Mouse (Mus musculus): ENCODE measurements around the gene Kcnq1.

Kcnq1 gene

DNA sequence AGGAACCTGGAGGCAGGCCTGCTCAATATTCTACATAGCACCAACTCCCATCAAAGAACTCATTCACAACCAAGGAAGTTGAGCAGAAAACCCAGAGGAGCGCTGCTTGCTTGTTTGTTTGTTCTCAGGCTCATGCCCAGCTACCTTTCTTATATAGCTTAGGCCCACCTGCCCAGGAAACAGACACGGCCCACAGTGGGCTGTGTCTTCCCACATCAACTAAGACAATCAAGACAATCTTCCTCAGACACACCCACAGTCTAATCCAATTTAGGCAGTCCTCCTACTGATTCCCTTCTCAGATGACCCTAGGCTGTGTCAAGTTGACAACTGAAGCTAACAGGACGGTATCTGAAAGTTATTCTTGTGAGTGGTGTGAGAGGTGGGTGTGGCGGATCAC lies at the start of gene Kcnq1:
TSS of gene Kcnq1 (plus strand) at position 301 of the 400 bp plus-strand sequence.
- no peak for DNase-seq (ENCODE audit: low spot score)

DNA sequence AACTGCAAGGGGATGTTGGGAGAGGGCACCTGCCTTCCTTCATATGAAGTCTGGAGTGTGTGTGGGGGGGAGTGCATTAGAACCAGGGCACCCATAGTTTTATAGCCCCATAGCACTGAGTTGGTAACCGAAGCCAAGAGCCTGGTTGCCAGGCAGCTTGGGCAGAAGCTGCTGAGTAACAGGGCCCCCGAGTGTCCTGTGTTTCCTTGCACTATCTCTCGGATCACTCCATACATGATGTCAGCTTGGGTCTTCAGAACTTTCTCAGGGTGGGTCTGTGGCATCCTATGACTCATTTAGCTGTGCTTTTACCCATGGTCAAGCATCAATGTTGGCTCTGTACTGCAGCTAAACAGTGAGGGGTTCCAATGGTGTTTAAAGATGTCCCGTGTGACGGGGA lies 49.1 kb upstream of the Kcnq1 start:
- DNase-seq (ENCODE audit: low spot score): no peak

DNA sequence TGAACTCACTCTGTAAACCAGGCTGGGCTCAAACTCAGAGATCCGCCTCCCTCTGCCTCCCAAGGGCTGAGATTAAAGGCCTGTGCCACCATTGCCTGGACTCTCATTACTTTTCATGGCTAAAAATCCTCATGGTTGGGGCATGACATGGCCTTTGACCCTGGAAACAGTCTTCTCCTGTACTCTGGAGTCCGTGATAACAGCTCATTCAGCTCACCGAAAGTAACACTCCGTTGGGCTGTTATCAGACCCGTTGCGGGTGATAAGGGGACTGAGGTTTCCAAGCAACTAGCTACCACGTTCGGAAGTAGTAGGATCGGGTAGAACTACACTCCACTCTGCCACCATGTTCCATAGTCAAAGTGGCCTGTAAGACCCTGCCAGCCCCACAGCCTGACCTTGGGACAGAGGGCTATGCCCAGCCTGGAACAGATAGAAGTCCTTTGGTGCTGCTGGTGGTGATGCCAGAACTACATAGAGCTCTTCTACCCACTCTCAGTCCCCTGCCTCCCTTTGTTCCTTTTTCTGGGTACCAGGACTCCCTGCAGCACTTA lies 48.4 kb upstream of the Kcnq1 start:
- no peak for DNase-seq (ENCODE audit: low spot score)

DNA sequence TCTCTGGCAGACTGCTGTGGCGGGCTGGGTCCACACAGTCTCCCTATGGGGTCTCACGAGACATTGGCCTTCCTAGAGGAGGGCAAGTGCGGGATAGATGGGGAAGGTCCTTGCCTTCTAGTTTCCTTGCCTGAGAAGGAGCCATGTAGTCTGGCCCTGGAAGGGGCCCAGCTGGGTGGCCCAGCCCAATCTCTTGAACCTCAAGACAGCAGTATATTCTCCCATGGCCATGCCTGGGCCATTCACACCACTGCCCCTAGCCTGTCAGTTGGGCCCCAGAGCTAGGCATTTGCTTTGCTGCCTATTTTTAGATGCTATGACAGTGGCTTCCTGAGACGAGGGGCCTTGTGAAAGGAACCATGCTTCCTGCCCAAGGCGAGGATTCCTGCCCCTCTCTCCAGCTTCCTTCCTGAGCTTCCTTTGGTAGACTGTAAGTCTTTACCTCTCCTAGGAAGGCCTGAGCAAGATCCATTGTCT lies 47.9 kb upstream of the Kcnq1 start:
- no peak for DNase-seq (ENCODE audit: low spot score)

DNA sequence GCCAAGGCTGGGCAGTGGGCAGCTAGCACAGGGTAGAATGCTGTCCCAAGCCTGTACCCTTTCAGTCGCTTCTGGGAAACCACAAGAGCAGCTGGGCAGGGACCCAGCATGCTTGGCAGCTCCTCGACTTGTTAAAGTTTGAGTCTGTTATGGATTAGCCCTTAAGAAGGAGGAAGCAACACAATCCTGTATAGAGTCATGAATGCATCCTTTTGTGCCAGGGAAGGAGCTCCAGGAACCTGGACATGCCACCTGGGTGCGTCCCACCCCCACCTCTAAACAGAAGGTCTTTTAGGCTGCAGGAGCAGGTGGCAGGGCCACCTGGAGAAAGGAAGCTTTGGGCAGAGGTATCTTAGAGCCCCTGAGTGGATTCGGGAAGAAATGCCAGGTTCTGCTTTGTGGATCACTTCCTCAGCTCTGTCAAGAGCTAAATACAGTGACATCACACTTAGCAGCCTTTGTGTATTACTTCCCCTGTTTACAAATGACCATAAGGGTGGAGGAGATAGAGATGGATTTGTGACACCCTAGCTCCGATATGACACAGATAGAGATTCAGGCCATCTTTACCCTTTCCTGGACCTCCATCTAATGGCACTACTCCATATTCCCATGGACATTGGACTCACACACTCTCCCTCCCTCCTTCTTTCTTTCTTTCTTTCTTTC lies 46.8 kb upstream of the Kcnq1 start:
- DNase-seq (ENCODE audit: low spot score): peak; percentile 41

DNA sequence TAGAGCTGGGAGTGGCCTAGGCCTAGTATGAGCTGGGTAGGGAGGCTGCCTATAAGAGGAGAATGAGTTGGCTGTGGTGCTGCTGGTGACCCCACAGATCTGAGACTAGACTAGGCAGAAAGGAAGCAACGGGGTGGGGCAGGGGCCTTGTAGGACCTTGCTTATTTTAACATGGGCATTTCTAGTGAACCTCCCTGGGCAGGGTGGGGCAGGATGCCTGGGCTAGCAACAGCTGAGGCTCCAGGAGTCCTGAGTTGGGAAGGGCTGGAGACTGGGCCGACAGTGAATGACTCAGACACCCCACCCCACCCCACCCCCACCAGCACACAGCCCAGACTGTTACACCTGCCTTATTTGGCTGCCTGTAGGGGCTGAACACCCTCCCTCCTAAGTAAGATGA lies 43.5 kb upstream of the Kcnq1 start:
- no peak for DNase-seq (ENCODE audit: low spot score)

DNA sequence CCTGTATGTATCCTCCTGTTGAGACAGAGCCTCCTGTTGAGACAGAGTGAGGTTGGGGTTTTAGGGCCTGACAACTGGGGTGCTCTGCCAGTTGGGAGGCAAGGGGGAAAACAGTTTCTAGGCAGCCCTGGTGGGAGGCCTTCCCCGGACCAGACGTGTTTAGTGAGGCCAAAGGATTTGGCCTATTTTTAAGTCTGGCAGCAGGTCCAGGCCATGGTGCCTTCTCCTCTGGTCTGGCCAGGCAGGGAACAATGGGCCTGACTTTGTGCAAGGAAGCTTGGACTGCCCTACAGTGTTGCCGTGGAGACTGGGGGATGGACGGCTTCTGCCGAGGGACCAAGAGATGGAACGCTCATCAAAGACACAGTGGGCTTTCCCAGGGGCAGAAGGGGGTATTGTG lies 41.9 kb upstream of the Kcnq1 start:
- DNase-seq (ENCODE audit: low spot score): no peak

DNA sequence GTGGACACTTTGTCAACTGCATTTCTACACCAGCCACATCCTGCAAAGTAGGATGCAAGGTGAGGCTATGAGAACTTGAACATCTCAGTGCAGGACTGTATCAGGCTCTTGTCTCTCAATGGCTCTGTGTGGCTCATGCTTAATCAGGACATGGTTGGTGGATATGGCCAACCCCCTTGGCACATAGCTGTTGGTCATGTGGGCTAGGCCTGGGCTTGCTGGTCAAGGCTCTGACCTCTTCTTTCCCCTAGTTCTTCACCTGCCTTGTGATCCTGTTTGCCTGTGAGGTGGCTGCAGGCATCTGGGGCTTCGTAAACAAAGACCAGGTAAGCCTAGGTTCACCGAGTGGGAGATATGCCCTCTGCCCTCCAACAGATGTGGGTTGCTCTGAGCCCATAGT lies 40.5 kb upstream of the Kcnq1 start:
- DNase-seq (ENCODE audit: low spot score): no peak

DNA sequence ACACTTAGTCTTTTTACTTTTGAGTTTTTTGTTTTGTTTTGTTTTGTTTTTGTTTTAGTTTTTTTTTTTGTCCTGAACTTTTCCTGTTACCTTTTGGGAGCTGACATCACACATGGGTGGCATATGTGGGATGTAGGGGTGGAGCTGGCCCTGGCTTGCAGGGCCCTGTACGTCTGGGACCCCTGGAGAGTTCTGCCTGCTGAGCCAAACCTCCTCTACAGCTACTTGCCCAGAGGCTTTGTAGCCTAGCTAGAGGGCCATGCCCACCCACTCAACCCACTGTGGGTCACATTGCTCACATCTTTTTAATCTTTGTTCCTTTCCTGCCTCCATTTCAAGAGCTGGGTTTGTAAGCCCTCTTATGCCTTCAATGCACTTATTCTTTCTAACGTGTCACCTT lies 38.7 kb upstream of the Kcnq1 start:
- DNase-seq (ENCODE audit: low spot score): no peak

DNA sequence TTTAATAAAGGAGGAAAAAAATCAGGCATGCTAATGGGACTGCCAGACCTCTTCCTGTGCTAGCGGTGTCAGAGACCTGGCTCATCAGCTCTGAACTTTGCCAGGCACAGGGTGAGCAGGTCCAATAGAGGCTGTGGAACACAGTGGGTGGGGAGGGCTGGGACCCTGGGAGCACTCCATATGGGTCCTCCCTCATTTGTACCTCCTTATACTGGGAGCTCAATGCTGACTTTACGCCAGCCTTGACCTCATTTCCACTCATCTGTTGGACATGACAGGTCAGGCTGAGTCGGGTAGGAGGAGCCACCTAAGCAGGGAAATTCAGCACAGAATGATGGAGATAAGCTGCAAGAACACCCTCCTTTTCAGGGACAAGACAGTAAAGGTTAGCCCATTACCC lies 38.3 kb upstream of the Kcnq1 start:
- no peak for DNase-seq (ENCODE audit: low spot score)

DNA sequence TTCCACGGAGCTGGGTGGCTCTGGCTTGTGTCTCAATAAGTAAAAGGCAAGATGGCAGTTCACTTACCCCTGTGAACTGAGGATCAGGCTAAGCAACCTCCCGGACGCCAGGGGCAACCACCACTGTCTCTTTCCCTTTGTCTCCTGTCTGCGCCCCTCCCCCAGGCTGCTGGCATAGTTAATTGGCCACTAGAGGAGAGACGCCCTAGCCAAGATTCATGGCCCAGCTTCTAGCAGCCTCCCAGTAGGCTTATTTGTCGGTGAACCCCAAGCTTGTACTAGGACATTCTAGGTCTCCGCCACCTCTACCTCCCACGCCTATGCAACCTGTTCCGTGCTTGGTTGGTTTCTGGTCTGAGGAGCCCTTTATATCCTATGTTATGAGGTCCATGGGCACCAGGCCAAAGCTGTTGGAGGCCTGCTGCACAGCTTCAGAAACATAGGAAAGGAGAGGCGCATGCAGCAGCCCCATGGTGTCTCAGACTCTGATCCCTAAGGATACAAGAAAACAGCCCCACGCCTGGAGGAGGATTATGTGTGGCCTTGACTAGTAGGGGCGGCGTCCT lies 37.8 kb upstream of the Kcnq1 start:
- DNase-seq (ENCODE audit: low spot score): peak; percentile 49

DNA sequence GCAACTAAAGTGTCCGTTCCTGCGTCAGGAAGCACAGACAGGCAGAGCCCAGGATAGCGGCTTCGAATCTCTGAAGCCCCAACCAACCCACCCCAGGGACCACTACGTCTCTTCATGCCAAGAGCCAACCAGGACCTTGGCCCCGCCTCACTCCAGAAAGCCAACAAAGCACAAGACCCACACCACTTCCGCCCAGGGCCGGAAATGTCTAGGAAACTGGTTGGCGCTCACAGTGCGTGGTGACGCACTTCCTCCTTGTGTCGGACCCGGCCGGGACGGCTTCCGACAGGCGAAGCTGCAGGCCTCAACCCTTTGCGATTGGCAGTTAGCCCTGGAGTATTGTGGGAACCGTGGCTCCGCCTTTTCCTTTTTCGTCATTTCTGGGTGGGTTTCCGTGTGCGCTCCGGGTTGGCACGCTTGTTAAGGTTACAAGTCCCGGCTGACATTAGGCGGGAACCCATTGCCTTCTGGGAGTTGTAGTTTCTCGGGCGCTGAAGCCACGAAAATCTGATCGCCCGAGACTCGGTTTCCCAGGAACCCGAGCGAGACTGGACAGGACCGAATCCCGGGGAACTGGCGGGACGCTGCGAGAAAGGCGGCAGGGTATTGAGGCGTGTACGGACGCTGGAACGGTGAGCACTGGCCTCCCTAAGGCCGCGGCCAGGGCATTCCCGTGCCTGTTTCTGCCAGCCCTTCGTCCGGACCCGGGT lies 37.1 kb upstream of the Kcnq1 start, which contains the start of gene Tssc4:
TSS of gene Tssc4 (plus strand) at position 368 of the 710 bp plus-strand sequence.
- DNase-seq (ENCODE audit: low spot score): peak; percentile 98

DNA sequence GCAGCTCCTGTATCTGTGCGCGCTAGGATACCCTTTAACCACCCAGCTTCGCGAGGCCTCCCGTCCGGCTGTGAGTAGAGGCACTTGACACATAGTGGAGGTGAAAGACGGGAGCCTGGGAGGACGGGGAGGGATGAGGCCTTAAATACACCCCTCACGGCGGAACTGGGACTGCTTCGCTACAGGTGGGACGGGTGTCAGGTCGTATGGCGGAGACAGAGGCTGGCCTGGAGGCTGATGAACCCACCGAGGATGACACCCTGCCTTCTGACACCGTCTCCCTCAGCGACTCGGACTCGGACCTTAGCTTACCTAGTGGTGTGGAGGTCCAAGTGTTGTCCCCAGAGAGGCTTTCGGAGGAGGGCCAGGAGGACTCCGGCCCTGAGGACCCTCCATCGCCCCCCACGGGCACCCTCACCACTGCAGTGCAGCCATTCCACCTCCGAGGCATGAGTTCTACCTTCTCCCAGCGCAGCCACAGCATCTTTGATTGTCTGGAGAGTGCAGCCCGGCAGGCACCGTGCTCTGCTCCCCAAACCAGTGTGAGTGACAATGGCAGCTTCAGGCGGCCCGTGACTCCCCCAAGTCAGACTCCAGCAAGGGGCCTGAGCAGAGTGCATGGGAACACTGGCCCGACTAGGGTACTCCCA lies 36.3 kb upstream of the Kcnq1 start:
- no peak for DNase-seq (ENCODE audit: low spot score)

DNA sequence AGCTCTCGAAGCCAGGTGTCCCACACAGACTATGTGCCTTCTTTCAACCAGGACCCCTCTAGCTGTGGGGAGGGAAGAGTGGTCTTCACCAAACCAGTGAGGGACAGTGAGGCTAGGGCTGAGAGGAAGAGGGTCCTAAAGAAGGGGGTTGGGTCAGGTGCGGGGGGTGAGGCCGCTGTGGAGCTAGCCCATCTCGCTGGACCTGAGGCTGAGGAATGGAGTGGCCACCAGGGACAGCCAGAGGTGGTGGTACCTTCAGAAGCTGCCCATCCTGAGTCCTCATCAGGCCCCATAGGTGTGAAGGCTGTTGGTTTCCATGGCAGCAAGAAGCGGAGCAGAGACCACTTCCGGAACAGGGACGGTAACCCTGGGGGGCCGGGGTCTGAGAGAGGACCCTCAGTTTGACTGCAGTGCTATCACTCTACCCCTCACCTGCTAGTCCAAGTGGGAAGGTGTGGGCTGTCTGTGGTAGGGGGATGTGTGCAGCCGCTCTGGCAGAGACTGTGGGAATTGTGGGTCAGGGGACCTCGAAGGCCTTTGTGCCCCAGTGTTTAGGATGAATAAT lies 35.6 kb upstream of the Kcnq1 start:
- no peak for DNase-seq (ENCODE audit: low spot score)

DNA sequence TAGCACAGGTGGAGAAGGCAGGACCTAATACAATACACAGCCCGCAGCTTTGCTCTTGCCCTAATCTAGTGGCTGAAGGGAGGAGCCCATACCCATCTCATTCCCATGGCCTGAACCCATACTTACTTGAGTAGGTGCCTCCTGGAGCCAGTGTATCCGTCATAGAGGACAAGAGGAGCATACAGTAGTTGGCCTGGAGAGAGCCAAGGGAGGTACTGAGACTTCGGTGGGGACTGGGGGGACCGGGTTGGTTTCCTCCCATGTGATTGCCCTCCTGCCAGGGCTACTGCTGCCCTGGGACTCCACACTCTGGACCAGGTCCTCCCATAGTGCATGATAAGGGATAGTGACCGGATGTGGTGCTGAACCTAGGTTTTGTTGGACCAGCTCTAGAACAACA lies 33.6 kb upstream of the Kcnq1 start:
- DNase-seq (ENCODE audit: low spot score): no peak

DNA sequence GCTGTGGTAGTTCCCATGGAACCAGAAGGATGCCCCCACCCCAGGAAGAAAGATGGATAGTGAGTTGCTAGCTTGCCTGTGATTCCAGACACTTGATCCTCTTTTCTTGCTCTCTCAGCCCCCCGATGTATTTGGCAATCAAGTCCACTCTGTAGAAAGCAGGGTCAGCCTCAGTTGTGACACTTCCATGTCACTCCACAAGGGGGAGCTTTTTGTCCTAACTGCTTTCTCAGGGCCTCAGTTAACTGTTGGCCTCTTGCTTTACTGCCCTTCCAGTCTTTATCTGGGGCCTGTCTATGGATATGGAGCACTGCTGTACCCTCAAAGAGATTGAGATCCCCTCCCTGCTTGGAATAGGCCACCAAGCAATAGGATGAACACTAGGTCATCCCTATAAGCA lies 33.1 kb upstream of the Kcnq1 start:
- DNase-seq (ENCODE audit: low spot score): peak; percentile 37

DNA sequence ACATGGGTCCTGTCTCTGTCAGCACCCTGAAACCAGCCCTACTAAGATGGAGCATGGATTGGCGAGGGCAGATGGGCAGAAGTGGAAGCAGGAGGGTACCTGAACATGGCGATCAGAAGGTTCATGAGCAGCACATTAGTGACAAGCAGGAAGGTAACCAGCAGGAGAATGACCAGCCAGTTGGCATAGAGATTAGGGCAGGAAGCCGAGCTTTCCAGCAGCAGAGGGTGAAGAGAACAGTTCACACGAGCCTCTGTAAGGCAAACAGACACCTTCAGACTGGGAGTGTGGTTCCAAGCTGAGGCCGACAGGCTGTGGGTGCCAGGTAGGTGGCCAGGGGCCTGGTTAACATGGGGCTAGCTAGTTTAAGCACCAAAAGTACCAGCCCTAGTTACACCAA lies 30.8 kb upstream of the Kcnq1 start:
- DNase-seq (ENCODE audit: low spot score): no peak

DNA sequence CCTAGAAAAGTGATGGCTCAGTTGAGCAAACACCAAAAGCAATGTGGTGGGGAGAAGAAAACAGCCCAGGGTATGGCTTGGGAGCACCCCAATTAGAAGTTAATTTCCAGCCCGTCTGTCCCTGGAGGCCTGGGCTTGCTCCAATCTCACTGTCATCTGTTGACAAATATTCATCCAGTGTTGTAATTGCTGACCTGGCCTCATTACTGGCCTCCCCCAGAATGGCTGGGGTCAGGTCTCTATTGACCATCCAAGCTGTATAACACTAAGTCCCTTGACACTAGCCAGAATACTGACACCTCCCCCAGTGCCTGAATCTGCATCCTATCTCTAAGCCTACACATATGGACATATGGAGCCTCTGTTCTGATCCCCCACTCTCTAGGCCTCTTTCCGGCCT lies 28.8 kb upstream of the Kcnq1 start:
- no peak for DNase-seq (ENCODE audit: low spot score)

DNA sequence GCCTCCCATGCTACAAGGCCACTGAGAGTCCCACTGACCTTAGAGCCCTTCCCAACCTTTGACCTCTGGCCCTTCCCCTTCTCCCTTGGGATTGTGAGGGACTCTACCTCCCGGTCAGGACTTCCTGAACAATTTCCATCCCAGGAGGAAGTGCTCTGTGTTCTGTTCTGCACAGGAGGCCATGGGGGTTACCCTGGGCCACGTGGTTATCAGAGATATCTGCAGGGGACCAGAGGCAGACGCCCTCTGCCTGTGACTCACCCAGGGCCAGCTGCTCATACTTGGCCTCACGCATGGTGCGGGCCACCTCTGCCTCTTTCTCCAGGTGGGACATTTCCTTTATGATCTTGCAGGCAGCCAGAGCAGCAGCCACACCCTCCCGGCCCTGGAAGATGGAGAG lies 24.1 kb upstream of the Kcnq1 start:
- no peak for DNase-seq (ENCODE audit: low spot score)

DNA sequence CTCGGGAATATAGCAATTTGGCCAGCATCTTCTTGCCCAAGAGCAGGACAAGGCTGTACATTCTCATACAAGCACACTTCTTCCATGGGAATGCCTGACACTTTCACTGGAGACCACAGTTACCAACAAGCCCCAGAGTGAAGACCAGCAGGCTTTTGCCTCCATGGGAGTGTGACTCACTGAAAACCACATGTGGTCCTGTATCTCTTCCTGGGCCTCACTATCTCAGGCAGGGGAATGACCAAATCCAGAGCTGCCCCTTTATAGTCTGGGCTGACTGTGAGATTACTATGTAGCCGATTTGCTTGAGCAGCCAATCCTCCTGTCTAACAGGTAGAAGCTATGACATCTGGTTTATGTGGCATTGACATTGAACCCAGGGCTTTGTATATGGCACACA lies 22.5 kb upstream of the Kcnq1 start:
- no peak for DNase-seq (ENCODE audit: low spot score)

DNA sequence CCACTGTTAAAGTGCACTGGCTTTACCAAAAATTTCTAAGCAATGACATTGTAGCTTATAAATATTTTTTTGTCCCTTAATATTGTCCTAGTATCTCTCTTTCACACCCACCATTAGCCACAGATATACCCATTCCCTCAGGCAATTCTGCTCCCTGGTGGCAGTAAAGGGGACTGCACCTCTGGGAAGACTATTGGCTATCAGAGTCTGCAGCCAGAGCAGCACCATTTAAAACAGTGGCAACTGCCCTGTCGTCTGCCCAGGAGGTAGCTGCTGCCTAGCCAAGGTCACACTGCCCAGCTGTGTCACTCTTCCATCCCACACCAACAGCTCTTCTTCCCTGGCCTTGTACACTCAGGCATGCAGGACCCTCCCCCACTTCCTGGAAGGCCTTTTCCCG lies 19.8 kb upstream of the Kcnq1 start:
- DNase-seq (ENCODE audit: low spot score): peak; percentile 75

DNA sequence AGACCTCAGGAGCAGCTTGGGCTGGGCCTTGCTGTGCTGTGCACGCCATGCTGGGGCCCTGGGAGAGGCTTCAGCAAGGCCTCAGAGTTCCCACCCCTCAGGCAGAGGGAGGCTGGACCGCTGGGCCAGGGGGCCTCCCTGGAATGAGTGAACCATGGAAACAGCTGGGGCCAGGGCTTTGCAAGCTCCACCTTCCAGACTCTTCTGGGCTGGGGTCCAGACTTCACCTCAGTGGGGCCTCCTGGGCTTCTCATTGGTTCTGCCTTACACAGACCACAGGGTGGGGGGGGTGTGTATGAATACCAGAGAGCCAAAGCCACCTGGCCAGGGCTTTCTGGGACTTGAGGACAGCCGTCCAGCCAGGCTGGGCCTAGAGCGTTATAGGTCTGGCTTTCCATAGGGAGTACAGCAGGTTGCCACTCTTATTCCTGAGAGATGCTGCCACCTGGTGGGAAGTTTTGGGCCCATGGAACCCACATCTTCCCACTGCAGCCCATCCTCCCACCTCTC lies 19.0 kb upstream of the Kcnq1 start:
- DNase-seq (ENCODE audit: low spot score): peak; percentile 57
